Mouse (Mus musculus) kidney, postnatal 36 days (tissue): ENCODE data around the gene Stard3nl.

Experiments
- DNase-seq, 2 experiments: peaks; one replicate each; pipeline ENCODE4 v3.0.0; 2021 to 2022; ENCODE audit warnings: mixed read lengths in 2 of 2

The Stard3nl gene

DNA sequence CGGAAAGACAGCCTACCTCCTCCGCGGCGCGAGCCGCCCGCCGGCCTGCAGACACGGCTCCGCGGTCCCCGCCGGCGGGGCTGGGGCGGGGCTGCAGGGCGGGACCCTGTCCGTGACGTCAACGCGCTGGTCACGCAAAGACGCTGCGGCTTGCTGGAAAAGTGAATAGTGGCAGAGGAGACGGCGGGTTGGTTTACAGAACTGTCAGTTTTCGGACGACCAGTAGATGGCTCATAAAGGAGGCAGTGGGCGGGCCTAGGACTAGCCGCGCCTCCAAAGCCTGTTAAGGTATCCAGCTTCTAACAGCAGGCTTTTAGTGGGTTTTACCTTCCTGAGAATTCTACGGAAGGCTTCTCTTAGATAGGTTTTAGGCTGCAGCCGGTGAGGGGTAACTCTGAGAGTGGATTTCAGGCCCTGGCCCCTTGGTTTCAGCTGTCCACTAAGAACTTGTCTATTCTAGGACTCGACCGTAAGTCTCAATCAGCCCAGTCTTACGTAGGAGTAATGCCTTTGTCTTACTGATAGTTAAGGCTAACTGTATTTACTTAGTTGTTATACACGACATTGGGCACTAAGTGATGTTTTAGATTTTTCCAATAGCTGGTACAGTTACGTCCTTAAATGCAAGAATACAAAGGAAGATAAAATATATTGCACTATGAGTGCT is at the start of gene Stard3nl:
Stard3nl (minus strand) TSS at position 108 of the 667 bp plus-strand sequence.
- DNase-seq: peak; percentile 99 to 100

DNA sequence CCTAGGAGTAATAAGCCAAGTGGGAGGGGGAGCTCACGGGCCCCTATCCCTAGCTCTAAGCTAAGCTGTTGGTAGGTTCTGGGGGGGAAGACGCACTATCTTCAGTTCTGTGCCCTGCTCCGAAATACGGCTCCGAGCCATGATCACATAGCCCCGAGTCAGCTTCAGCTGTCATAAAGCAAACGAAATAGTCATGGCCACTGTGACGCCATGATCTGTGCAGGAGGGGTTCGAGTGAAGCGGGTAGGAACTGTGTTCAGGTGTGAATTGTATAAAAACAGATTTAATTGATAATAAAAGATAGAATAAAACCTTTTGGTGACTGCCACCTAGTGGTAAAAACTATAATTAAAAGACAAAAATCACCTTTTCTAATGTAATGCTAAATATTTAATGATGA is 42.4 kb upstream of the Stard3nl start:
- DNase-seq: peak in 1 of 2 experiments; percentile 2

DNA sequence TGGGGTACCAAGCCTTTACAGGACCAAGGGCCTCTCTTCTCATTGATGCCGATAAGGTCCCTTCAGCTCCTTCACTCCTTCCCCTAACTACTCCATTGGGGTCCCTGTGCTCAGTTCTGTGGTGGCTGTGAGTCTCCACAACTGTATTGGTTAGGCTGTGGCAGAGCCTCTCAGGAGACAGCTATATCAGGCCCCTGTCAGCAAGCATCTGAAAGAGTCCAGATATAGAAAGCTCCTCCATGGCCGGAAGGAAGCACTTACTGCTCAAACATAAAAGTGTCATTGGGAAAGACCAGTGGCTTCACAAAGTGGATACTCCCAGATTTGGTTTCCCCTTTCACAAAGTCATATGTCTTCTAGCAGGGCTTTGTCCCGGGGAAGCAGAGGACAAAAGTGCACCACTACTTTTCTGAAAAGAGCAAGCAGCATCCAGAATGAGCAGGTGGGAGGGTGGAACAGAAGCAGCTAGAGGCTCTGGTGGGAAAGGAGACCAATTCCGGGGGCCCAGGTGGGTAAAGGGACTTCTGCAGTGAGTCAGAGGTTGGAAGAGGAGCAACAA is 34.3 kb upstream of the Stard3nl start:
- DNase-seq: no peak

DNA sequence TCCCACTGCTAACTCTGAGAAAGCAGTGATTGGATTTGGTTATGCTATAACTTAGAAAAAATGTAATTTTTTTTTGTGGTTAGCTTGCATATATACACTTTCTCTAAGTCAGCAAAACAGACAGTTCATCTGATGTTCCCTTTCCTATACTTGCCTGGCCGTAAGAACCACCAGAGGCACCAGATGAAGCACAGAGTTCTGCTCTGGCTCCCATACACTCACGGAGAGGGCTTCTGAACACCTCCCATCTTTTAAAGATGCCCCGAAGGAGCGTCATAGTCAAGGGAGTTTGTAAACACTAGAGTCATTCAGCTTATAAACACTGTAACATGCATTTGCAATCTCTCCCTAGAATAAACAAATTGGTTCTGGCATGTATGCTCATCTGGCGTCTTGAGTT is 32.5 kb upstream of the Stard3nl start:
- DNase-seq: no peak

DNA sequence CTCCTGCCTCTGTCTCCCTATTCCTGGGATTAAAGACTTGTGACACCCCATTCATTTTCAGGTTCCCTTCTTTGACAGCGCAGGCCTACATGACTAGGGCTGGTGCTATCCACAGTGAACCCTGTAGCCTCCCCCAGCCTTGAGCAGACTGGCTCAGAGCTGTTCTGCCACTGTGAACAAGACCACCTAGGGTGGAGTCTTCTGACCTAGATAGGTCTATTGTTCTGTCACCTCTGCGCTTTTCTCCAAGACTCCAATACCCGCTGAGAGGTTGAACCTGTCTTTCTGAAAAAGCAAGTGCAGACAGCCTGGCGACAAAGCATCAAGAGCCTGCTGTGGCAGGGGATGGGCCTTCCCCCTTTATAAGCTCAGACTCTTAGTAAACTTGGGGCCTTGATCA is 29.0 kb upstream of the Stard3nl start:
- DNase-seq: no peak

DNA sequence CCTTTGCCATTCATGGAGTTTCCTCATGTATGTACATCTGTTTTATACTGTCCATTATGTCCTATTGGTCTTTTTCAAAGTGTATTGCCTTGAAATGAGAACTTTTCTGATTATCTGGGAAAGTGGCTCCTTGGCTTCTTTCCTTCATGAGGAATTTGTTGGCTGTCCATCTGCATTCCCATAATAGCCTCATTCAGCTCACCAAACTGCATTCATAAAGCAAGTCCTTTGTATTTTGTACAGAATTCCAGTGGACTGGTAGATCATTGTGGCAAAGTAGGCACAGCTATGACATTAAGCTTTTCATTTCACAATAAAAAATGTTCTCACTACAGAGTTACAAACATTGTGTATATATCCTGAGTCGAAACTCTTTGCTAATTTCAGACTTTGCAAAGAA is 26.9 kb upstream of the Stard3nl start:
- DNase-seq: no peak

DNA sequence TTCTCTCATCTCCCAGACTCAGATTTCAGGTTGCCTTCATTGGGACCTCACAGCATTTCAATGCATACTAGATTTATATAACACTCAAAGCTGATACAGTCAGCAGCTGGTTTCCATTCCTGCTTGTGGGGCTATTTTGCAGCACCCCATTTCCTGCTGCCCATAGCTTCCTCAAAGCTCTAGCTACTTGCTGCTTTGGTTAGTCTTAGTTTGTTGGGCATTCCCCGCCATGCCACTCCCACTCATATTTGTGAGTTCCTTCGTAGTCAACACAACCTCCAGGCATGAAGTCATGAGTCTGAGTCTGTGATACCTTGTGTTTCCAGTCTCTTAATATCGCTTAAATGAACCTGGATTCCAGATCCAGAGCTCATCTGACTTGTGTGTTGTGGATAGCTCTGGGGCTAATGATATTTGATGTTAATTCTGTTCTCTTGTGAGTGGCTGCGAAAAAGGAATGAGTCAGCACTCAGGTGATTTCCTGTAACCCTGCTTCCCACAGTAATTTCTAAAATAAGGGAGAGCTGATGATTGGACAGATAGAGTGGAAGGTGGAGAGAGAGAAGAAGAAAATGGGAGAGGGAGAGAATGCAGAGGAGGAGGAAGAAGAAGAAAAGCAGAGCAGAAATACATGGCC is 22.4 kb upstream of the Stard3nl start:
- DNase-seq: no peak

DNA sequence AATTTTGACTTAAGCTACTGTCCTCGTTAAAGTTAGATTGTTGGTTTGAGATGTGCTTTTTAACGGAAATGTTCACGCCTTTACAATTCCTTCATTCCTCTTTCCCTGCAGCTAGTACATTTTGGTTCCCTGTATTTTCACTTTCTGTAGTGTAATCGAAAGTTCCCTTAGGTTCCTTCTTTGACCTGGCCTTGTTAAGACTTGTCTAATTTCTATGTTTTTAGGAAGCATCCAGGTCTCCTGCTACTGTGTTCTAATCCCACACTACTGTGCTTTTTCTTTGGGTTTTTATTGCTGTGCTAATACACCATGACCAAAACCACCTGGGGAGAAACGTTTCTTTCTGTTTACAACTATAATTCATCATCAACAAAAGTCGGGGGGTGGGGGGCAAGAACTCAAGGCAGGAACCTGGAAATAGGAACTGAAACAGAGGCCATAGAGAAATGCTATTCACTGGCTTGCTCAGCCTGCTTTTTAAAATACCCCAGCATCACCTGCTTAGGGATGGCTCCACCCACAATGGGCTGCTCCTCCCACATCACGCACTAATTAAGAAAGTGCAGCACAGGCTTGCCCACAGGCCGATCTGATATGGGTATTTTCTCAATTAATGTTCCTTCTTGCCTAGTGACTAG is 20.4 kb upstream of the Stard3nl start:
- no peak for DNase-seq

DNA sequence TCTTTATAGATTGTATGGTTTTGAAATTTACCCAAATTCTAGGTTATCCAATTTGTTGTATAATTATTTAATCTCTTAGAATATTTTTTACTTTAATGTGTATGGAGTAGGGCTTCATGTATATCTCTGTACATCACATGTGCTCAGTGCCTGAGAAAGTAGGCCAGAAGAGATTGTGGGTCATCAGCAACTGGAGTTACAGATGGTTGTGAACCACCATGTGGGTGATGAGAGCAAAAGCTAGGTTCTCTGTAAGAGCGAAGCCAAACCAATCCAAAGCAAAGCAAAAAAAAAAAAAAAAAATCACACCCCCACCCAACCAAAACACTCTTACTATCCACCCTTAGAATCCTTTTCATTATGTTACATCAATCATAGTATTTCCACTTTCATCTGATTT is 19.7 kb upstream of the Stard3nl start:
- DNase-seq: no peak

DNA sequence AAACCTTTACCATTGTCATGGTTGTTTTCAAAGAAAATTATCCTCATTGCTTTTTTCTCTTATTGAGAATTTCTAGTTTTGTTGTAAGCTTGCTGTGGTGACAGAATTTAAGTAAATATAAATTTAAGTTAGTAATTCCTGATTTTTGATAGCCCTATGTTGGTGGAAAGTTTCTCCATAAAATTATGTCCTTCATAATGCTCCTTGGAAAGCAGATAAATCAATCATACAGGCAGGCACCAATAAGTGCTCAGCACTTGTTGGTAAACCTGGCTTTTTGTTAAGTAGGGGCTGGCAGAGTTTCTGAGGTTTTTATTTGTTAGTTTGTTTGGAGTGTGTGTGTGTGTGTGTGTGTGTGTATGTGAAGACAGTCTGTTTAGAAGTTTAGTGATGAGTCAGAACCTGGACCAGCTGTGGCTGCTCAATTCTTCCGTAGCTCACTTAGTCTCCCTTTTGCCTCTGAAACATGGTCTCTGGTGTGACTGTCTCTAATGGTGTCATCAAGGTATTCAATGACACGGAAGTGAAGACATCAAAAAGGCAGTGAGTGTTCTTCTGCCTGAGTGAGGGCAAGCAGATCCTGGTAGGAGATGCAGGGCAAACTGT is 16.8 kb upstream of the Stard3nl start:
- DNase-seq: no peak

DNA sequence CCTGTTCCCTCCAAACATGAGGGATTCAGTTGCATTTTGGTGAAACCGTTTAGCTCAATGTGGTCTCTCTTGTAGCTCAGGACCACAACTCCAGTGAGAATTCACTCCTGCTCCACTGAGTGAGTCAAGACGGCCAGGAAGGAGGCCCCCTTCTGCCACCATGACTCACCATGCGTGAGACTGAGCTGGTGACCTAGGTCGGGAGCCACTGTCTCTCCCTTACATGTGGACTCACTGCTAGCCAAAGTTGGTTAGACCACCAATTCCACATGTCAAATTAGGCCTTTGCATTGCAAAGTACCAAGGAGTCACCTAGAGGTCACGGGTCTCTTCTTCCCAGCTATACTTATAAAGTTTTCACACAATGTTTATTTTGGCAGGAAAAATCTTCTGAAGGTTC is 16.3 kb upstream of the Stard3nl start:
- no peak for DNase-seq

DNA sequence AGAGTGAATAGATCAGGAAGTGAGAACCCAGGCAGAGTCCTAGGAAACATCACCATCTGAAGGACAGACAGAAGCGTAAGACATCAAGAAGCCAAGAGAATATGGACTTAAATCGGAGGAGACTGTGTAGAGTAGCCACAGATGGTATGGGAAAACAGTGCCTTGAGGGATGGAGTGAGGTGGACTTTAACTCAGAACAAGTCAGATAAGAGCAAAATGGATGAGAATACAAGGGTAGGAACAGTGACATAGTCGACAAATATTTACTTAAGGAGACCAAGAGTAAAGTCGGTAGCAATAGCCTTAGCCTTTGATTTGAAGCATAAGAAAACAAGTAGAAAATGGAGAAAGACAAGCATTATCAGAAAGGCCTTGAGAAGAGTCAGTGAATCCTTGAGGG is 15.1 kb upstream of the Stard3nl start:
- no peak for DNase-seq

DNA sequence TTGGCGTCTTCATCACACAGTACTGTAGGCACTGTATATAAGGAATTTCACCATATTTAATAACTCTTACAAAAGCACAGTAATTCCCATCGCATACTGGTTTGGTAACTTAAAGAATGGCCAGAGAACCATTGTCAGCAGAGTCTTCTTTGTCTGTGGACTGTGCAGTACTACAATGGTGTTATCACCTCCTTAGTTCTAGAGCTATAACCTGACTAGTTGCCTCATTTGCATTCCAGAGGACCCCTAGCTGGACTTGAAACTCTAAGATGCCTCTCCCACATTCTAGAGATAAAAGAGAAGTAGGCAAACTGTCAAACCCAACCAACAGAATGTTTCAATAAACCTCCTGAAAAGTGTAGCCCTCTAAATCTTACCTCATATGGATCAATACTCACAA is 12.4 kb upstream of the Stard3nl start:
- DNase-seq: no peak

DNA sequence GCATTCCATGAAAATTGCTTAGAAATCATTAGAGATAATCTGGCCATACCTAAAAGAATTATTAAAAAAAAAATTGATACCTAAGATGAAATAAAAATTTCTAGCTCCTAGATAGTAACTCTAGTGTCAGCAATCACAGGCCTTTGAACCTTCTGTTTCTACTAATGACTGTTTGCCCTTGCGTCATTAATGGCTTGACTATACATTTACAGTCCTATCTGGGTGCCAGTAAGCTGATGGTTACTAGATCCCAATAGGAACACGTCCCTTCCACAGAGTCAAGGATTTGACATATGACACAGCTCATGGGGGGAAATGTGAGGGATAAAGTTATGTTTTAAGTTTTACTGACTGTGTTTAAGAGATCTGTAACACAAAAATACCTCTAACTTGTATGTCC is 9.0 kb upstream of the Stard3nl start:
- no peak for DNase-seq

DNA sequence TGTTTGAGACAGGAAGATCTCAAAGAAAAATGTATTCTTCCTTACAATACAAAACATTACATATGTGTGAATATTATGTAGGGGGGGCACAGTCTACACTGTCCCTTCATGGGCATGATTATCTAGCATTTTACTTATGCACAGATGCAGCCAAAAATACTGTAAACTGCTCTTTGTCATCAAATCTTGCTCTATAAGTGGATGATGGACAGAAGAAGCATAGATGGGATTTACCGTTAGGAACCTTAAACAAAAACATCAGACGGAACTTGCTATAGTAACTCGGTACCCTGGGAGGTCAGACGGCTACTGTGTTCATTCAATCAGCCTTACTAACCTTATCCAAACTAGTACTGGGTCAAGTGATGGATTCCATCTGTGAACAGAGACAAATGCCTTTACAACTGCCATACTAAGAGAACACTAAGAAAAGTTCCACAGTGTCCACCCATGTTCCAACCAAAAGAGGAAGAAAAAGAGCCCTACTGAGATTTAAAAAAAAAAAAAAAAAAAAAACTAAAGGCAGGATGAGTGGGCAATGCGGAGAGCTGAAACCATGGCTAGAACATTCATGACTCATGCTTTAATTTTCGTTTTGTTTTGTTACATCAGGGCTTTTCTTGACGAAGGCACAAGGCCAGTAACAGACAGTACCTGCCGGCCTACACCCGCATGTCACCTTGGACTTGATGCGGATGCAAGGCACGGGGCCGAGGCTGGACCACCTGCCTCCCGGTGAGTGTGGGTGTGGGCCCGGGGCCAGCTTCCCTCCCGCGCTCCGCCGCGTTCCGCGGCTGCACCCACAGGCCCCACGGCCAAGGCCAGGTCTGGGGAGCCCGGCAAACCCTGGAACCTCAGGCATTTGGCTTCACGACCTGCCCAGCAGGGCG is 552 bp downstream of the Stard3nl start:
- DNase-seq: no peak

DNA sequence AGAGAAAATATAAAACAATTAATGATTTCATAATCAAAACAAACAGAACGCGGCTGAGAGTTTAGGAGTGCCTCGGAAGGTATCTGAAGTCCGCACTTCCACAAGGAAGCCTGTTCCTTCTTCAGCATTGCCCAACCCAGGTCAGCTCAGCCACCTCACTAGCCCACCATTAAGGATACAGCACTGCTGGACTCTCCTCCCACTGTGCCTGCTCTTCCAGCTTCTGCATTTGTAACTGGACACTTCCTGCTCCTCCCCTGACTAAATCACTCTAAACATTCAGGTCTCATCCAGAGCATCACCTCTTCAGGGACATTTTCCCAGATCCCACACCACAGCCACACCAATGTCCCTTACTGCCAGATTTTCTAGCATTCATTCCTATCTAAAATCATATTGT is 1.4 kb downstream of the Stard3nl start:
- peak; percentile 23 to 30 for DNase-seq

DNA sequence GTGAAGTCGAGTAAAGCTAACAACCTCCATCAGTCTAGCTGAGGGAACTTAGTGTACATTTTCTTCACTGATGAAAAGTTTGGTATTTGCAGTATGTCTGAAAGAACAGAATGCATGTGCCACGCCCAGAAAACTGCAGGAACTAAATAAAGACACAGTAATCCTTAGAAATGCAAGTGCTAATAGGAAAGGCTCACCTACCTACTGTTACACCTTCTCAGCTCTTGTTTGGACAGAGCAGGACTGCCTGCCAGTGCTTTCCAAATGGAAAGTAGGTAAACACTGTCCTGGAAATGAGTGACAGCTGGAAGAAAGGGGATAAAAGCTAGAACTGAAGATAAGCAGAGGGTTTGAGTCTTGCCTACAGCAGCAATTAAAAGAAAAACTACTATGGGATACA is 1.9 kb downstream of the Stard3nl start:
- no peak for DNase-seq

DNA sequence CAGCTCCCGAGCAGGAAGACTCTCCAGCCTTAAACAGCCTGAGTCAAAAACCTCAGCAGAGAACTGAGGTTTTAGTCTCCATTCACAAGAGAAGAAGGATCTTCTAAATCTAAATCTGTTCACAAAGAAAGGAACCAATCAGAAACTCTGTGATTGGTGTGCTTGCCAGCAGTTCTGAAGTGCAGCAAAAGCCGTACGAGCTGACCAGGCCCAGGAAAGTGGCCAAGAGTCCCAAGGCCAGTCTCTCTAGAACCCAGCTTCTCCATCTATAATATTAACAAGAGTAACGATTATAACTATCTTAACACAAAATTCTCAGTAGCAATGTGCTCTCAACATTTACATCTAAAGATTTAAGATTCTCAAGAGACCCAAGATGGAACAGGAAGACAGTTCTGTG is 4.0 kb downstream of the Stard3nl start:
- DNase-seq: peak; percentile 48 to 67

DNA sequence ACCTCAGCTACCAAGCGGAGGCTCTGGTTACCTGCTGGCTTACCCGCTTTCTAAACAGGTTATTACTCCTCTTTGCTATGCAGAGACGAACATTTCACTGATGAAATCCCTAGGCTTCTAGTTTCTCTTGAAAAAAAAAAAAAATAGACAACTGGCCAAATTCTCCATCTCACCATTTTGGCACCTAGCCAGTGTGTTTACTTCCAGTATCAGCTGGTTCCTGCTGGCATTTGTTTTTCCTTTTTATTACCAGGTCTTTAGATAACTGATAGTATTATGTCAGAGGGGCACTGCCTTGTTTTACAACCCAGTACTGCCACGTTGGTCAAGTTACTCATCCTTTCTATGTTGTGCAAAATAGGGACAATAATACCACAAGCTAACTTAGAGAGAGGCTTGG is 5.3 kb downstream of the Stard3nl start:
- DNase-seq: no peak

DNA sequence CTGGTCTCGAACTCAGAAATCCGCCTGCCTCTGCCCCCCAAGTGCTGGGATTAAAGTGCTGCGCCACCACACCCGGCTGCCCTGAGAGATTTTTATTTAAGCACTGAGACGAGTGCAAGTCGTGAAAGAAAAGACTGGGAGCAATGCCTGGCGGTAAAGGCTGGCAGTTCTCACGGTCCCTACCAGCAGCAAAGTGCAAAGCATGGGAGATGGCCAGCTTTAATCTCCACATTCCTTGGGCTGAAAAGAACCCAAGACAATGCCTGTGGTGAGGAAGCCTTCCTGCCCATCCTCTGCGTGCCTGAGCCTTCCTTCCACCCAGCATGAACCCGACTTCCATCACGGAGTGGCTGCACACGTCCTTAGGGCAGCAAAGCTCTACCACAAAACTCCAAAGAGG is 5.7 kb downstream of the Stard3nl start:
- peak in 1 of 2 experiments; percentile 17 for DNase-seq

DNA sequence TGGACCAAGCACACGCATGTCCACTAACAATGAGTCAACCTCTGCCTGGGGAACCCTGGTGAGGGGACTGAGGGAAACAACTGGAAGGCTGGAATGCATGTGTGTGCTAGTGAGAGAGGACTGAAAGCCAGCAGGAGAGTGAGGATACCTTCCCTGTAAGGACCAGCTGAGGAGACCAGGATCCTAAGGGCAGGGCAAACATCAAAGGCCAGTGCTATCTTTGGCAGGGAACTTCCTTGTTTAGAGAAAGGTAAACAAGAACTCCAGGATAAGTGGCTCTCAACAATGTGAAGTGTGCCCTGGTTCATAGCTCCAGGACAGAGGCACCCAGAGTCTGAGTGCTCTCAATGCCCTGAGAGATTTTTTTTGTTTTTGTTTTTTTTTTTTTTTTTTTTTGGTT is 6.2 kb downstream of the Stard3nl start:
- DNase-seq: peak; percentile 24 to 35

DNA sequence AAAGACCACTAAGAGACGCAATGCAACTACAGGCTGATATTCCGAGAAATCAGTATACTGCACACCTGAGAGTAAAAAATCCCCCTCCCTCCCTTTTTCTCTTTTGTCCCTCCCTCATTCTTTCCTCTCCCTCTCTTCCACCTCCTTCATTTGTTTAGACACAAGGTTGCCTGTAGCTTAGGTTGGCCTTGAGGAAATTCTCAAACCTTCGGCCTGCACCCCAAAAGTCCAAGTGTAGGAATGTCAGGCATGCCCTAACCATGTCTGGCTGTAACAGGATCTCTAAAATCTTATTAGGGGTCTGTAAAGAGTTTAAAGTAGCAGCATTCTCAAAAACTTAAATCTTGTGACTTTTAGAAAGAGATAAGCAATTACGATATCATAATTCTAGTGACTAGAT is 10.4 kb downstream of the Stard3nl start:
- no peak for DNase-seq
